Mouse (Mus musculus): ENCODE measurements around the gene Pus7.

Gene Pus7

DNA sequence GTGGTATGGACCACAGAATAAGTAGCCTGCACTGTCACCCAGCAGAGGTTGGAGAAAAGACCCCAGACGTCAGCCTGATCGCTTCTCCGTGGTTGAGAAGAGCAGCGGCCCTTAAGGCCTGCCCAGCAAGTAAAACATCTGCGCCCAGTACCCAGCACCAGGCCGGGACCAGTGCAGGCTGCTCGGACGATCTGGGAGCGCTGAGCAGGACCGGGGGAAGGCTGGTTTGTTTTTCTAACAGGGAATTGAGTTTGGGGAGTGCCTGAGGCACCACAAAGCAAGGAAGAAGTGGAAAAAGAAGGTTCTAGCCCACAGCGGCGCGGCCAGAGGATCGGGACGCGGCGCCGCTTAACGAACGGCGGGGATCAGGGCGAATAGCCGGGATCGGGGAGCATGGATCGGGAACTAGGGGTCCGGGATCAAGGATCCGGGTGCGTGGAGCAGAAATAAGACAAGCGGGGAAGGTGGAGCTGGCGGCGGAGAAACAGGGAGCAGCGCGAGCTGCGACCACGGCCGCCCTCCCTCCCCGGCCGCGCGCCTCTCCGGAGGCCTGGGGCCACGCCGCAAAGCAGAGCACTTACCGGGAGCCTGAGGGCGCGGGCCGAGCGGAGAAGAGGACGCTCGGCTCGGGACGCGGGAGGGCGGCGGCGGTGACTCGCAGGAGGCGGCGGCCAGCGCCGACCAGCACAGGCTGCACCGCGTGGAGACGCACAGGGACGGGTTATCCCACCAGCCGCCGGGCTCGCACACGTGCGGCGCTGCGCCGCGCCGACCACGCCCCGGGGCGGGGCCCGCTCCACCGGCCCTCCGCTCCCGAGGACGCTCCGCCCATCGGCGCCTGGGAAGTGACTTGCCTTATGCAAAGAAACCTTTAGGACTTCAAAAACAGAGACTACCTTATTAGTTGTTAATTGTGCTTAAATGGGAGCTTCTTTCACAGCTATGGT lies at the start of gene Pus7:
Gene Pus7 (minus strand): TSS at position 781 of the 947 bp plus-strand sequence.
- peak; percentile 88 to 89 for DNase-seq

GRCm38 (mm10) chr5:23830897-23831752 lies 47.6 kb upstream of the Pus7 start:
- DNase-seq, result peak; percentile 29 to 31

- DNase-seq, result peak; percentile 51 to 65
Observed at GRCm38 (mm10) chr5:23826321-23827004, 43.0 kb upstream of the Pus7 start.

GRCm38 (mm10) chr5:23824171-23824733 lies 40.7 kb upstream of the Pus7 start:
- DNase-seq, result no peak

- DNase-seq, result no peak
Observed at GRCm38 (mm10) chr5:23822306-23822705, 38.8 kb upstream of the Pus7 start.

GRCm38 (mm10) chr5:23816681-23817080 lies 33.2 kb upstream of the Pus7 start:
- DNase-seq, result no peak

GRCm38 (mm10) chr5:23814841-23815240 lies 31.3 kb upstream of the Pus7 start:
- DNase-seq, result no peak

GRCm38 (mm10) chr5:23792726-23793125 lies 9.2 kb upstream of the Pus7 start:
- no peak for DNase-seq

DNA sequence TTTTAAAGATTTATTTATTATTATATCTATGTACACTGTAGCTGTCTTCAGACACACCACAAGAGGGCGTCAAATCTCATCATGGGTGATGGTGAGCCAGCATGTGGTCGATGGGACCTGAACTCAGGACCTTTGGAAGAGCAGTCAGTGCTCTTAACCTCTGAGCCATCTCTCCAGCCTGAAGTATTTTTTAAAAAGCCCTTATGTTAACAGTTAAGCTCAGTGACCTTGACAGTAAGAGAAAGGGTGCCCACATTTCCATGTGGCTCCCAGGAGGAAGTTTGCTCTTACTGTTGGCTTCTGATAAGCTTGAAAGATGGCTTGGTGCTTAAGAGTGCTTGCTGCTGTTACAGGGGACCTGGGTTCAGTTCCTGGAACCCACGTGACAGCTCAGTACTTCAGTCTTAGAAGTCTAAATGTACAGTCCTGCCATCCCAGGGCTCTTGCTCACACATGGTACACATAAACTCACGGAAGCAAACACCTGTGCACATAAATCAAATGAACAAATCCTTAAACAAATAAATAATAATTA lies 5.6 kb upstream of the Pus7 start:
- DNase-seq, result no peak

DNA sequence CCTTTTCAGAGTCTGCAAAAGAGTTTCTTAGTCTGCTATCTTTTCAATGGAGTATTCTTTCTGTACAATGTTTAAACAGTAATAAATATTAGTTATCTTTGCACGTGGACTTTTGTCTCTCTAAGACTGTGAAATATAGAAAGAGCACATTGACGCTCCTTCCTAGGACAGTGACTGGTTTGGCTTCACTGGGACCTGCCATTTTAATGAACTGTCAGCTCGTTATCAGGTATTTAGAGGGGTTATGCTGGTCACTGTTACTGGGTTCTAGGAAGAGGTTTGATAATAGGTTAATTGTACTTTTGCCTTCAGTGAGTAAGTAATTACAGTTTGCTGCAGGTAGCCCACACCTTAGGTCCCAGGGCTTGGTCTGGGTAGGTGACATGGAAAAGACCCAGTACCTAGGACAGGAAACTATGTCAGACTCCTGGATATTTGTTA lies 4.9 kb upstream of the Pus7 start:
- DNase-seq, result no peak

DNA sequence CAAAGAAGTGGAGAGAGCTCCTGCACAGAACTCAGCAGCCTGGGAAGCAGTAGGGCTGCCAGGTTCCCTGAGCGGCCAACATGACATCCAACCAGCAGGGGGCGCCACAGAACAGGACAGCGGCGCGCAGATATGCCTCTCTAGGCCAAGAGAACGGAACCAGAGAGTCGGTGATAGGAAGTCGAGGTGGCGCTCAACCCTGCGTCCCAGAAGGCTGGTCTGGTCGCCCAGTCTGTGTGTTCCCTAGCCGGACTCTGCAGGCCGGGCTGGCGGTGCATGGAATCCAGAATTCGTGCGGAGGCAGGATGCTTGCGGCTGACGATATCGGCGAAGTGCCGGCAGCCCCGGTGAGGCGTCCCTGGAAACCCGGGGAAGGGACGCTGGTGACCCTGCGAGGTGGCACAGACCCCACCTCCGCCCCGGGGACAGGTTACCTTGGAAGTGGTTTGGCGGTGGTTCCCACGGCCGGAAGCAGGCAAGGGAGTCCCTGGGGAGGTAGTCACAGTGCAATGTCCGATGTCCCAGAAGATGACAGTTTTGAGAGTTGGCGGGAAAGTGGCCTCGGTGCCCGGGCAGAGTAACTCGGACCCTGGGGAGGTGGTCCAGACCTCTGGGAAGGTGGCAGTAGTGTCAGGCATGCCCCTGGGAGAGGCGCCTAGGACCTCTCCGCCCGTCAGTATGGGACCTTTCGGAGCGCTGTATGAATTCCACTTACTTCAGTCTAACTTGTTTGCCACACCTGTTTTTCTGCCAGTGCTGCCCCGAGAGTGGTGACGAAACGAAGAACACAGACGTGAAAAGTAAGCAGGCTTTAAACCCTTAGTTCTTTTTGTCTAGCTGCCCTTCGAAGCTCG lies 4.3 kb upstream of the Pus7 start, which contains the start of gene Rint1:
Gene Rint1 (plus strand): TSS at position 176 of the 854 bp plus-strand sequence.
- DNase-seq, result peak; percentile 93 to 98

DNA sequence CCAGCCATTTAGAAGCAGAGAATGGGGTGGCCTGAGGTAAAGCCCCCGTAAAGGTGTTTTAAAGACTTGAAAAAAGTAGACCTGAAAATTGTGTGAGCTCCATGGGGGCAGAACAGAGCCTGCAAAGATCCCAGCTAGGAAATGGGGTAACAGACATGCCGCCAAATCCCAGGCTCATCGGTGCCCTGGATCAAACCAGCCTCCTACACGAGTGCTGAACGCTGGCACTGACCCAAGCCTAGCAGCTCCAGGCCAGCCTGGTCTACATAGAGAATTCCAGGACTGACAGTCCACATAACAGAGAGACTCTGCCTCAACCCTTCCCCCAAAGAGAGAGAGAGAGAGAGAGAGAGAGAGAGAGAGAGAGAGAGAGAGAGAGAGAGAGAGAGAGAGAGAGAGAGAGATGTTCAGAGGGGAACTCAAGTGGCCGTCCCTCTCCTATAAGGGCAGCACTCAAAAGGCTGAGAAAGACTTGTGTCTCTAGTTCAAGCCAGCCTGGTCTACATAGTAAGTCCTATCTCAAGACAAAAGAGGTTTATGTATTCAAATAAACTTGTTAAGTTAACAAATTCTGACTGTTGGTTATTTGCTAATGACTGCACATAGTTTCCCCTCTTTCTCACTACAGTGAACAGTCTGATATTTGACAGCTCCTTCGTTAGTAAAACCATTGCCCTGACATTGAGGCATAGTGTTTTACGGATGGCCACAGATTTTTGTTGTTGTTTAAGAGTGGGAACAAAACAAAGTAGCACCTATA lies 1.3 kb downstream of the Pus7 start:
- DNase-seq, result peak in 1 of 2 experiments; percentile 19

DNA sequence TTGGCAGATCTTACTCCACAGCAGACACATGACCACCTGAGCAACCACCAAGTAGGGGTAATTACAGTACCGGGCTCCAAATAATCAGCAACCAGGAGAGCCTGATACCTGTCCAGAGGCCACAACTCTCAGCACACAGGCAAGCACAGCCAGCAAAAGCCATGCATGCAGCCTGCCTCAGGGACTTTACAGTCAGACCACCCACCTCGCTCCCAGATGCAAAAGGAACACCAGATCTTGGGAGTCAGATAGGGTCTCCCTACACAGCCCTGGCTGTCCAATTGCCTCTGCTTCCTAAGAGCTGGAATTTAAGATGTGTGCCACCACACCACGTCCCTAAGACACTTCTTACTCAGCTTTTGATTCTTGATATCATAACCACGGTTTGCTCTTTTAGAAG lies 2.3 kb downstream of the Pus7 start:
- no peak for DNase-seq

DNA sequence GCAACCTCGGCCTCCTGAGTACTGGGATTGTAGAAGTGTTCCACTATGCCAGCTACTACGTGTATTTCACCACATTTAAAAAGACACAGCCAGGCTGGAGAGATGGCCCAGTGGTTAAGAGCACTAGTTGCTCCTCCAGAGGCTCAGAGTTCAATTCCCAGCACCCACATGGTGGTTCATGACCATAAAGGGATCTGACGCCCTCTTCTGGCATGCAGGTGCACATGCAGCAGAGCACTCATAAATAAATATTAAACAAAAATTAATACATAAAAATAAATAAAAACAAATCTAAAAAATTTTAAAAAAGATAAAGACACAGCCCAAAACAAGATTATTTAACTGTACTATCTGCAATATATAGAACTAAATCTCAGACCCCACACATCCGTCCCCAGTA lies 3.0 kb downstream of the Pus7 start:
- no peak for DNase-seq

DNA sequence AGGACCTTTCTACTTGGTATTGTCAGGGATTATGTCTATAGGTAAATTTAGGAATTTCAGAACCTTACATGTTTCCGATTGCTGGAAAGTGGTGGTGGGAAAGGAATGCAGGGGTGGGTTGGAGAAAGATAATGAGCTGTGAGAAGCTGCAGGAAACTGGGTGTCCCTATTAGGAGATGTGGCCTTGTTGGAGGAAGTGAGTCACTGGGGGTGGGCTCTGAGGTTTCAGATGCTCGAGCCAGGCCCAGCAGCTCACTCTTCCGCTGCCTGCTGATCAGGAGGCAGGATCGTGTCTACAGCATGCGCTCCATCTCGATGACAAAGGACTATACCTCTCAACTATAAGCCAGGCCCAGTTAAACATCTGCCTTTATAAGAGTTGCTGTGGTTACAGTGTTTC lies 9.3 kb downstream of the Pus7 start:
- DNase-seq, result no peak

GRCm38 (mm10) chr5:23771105-23771504 lies 12.4 kb downstream of the Pus7 start:
- DNase-seq, result no peak

DNA sequence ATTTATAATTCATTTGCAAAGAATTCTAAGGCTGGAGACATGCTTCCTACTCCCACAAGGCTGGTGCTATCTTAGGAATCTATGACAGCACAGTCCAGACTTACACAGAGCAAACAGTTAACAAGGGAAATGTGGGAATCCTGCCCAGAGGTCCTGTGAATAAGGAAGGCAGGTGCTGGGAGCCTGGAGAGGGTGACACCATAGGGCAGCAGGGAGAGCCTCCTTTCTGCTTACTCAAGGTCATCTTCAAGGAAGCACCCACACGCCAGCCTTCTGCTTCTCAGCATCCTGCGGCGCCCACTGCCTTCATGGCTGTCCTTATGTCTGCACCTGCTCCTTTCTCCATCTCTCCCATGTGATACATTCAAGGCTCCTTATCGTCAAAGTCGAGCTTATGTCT lies 19.0 kb downstream of the Pus7 start:
- DNase-seq, result no peak

GRCm38 (mm10) chr5:23762531-23762930 lies 21.0 kb downstream of the Pus7 start:
- DNase-seq, result no peak

GRCm38 (mm10) chr5:23758633-23759032 lies 24.9 kb downstream of the Pus7 start:
- peak; percentile 24 to 25 for DNase-seq

GRCm38 (mm10) chr5:23756368-23756767 lies 27.1 kb downstream of the Pus7 start:
- no peak for DNase-seq
